Mouse (Mus musculus): ENCODE measurements around the gene Lancl3.
A peak's percentile ranks its signal among the peaks of the same experiment; 100 is the strongest.
"Not testable (repeated sequence)": the region's sequence is repeated elsewhere in the genome, so short reads cannot be mapped to it uniquely, and the experiment has no call there.

The Lancl3 gene

DNA sequence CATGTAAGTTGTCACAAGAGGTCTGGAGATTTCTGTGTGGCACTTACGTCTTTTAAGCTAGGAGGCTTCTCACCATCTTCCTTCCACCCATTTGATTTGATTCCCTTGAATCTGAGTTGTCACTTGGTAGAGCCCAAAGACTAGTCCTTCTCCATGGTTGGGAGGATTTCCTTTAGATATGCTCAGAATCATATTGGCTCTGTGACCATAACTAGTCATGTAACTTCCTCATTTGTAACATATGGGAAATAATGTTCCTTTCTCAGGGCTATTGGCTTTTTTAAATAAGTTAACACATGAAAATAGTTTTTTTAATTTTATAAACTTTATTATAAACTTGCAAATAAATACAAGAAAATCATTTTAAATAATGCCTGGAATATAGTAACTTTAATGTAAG lies 59.6 kb downstream of the Lancl3 start:
- DNase-seq (ENCODE audit: low spot score in 2 of 2): no peak

DNA sequence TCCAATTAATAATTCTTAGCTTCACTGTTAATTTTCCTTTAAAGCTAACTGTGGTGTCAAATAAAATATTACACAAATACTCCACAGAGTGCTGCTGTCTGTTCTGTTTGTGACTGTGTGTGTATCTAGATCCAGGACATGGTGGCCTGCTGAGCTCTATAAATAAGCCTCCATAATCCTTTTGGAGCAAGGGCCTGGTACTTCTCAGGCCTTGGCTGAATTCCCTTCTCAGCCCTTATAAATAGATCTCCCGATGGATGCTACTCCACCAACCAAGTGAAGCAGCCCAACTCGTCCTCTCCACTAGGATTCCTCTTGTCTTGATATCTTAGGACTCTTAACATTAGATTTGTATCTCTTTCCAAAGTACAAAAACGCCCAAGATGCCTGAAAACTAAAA lies 71.4 kb downstream of the Lancl3 start:
- DNase-seq (ENCODE audit: low spot score in 2 of 2): no peak

DNA sequence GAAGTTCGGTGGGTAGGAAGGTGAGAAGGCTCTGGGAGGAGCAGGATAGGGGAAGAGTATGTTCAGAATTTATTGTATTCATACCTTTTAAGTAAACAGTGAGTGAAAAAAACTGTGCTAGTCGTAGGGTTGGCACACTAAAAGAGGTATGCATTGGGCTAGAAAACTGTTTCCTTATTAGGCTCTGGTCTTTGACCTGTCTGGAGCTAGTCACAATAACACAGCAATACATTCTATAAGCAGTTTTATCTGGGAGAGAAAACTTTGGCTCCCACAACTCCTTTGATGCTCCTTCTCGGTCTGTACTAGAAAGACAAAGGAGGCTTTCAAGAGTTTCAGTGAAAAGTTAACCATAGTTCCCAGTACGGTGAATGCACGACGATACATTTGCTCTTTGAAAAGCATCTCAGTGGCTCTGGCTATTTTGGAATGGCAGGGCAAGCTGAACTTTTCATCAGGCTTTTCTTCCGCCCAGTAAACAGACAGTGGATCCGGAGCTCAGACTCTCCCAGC lies 72.3 kb downstream of the Lancl3 start:
- peak in 1 of 2 experiments; percentile 15 for DNase-seq (ENCODE audit: low spot score in 2 of 2)

GRCm38 (mm10) chrX:9272460-9273361 lies 73.0 kb downstream of the Lancl3 start, which contains the start of gene Xk:
Xk (plus strand) TSS chrX:9272756.
- peak; percentile 7 to 18 for DNase-seq (ENCODE audit: low spot score in 2 of 2)

- DNase-seq (ENCODE audit: low spot score in 2 of 2): no peak
Measured at GRCm38 (mm10) chrX:9273377-9274002, 73.8 kb downstream of the Lancl3 start.

- no peak for DNase-seq (ENCODE audit: low spot score in 2 of 2)
Measured at GRCm38 (mm10) chrX:9274321-9274720, 74.6 kb downstream of the Lancl3 start.

DNA sequence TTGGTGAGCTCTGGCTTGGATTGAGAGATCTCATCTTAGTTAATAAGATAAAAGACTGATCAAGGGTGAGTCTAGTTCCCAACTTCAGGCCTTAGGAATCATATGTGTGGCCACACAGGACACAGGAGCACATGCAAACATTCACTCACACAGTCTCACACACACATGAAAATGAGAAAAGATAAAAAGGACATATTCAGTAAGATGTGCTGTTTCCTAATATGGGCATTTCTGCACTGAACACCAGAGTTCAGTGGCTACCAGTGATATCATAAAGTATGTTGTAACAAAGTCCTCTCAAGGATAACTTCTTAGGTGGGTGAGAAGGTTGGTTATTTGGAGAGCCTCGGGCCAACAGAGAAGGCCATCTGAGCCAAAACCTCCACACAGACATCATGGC lies 83.8 kb downstream of the Lancl3 start, which contains the start of gene H2al1m:
Gene H2al1m (plus strand): TSS at position 301 of the 400 bp plus-strand sequence.
- DNase-seq (ENCODE audit: low spot score in 2 of 2): not testable (repeated sequence)

- DNase-seq (ENCODE audit: low spot score in 2 of 2): not testable (repeated sequence)
Measured at GRCm38 (mm10) chrX:9293140-9293829, 93.6 kb downstream of the Lancl3 start.

- no peak for DNase-seq (ENCODE audit: low spot score in 2 of 2)
Measured at GRCm38 (mm10) chrX:9298413-9298864, 98.7 kb downstream of the Lancl3 start.

GRCm38 (mm10) chrX:9302791-9303190 lies 103.1 kb downstream of the Lancl3 start:
- DNase-seq (ENCODE audit: low spot score in 2 of 2): no peak

DNA sequence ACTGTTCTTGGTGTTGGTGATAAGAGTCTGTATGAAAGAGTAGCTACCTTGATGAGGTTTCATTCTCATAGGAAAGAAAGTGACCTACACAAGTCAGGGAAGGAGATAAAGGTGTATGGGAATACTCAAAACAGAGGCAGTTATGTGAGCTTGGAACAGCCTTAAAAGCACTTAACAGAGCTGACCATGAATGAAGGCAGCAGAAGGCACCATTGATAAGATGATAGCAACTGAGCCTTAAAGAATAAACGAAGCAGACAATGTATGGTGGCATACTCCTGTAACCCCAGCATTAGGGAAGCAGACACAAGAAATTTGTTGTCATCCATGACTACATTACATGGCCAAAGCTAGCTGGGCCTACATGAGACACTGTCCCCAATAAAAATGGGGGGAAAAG lies 103.8 kb downstream of the Lancl3 start:
- no peak for DNase-seq (ENCODE audit: low spot score in 2 of 2)

DNA sequence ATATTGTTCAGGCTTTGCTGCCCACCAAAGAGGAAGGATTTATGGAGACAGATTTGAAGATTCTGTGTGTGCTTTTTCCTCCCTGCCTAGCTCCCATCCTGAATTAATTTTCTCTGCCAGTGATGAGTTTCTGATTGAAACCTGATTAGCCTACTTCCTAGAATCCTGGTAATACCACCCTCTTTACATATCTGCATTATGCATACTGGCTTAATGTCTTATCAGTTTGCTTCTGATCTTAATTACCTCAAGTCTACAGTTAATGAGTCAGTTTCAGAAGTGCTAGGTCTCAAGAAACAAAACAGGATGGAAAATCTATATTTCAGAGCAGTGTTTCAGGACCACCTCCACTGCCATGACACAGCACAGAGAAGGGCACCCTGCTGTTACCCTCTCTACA lies 116.8 kb downstream of the Lancl3 start:
- DNase-seq (ENCODE audit: low spot score in 2 of 2): not testable (repeated sequence)
